8 mouse cellular contexts compared by ENCODE assay signal in the genomic region with DNA sequence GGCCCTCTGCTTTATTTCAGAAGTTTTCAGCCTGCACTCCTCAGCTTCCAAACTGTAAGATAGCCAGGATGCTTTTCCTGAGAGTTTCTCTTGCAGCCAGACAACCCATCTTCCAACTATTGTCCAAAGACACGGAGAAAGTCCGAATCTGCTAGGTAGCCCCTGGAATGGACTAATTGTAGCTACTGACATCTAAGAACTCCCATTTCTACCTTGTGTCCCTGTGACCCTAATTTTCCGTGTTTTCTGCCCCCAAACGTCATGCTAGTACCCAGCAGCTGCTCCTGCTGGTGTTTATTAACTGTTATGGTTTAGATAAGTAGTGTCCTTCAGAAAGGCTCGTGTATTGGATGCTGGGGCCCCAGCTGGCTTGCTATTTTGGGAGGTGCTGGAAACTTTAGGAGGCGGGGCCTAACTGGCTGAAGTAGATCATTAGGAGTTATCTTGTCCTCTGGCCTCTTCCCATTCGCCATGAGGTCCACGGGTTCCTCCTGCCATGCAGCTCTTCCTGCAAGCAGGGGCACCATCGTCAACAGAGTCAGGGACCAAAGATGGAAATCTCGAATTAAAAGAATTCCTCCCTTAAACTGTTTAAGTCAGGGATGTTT. TPM values are rescaled to one million over a fixed set of nuclear protein-coding genes. Genes with fewer than 3 reads are reported as not detected.
A peak's percentile ranks its signal among the peaks of the same experiment; 100 is the strongest.
DNase-seq lines count a peak whose midpoint lies in the region; ATAC-seq and TF ChIP-seq lines count a peak whose summit lies in the region.

No protein-coding gene starts in this region.

- H3K36me3 ChIP-seq in limb, embryonic 10.5 days: peaks cover 10% of the 10 kb centered on the region; the same call in 1 of the 2 replicates
- no peaks in the 10 kb centered on the region for H3K36me3 ChIP-seq in stomach, postnatal 0 days (ENCODE audit: control insufficient read depth, insufficient read depth, low read length)

- no peak overlapping the region for H3K4me3 ChIP-seq in limb, embryonic 10.5 days
- no peak overlapping the region for H3K4me3 ChIP-seq in stomach, postnatal 0 days (ENCODE audit: low read depth, low read length)

- intact Hi-C loops in gastrocnemius, postnatal 14 days (cut with DNase I; ENCODE audit: low total_unique reads): no loop called here
- intact Hi-C loops in gastrocnemius, postnatal 36 days (cut with DNase I): no loop called here

- no peaks in the 10 kb centered on the region for H3K27me3 ChIP-seq in limb, embryonic 10.5 days (ENCODE audit: low read depth, poor library complexity, severe bottlenecking)
- H3K27me3 ChIP-seq in stomach, postnatal 0 days (ENCODE audit: control insufficient read depth, insufficient read depth, low read length): no peaks in the 10 kb centered on the region

- no peak for TF ChIP-seq EP300 in stomach, postnatal 0 days (optimal IDR thresholded peaks at IDR 0.05)

- no peak for TF ChIP-seq CTCF in stomach, postnatal 0 days (IDR thresholded peaks at IDR 0.05; ENCODE audit: low read depth)

- peaks cover 34% of the 10 kb centered on the region for H3K4me1 ChIP-seq in limb, embryonic 10.5 days
- H3K4me1 ChIP-seq in stomach, postnatal 0 days (replicated peaks; ENCODE audit: control insufficient read depth, insufficient read depth): peaks cover 5% of the 10 kb centered on the region; the same call in 1 of the 2 replicates

- no peak for ATAC-seq in stomach, postnatal 0 days (ENCODE audit: low FRiP score, low TSS enrichment)

- no peak overlapping the region for H3K9ac ChIP-seq in stomach, postnatal 0 days (ENCODE audit: low read length)

- H3K27ac ChIP-seq in limb, embryonic 10.5 days: peak overlapping the region; percentile 97
- H3K27ac ChIP-seq in stomach, postnatal 0 days (replicated peaks): peak overlapping the region; percentile 41; the same call in 1 of the 2 replicates

- no peaks in the 10 kb centered on the region for H3K9me3 ChIP-seq in limb, embryonic 10.5 days (replicated peaks)
- H3K9me3 ChIP-seq in stomach, postnatal 0 days (ENCODE audit: control insufficient read depth, low read length): no peaks in the 10 kb centered on the region

- peak; percentile 36 for DNase-seq in gastrocnemius, postnatal 14 days
- DNase-seq in gastrocnemius, postnatal 36 days: no peak
- peak; percentile 62 for DNase-seq in ovary, postnatal 36 days (ENCODE audit: low spot score)
- no peak for DNase-seq in ovary, postnatal 14 days (ENCODE audit: low spot score)
- DNase-seq in limb, embryonic 10.5 days (ENCODE audit: low spot score): no peak
- DNase-seq in stomach, postnatal 0 days (ENCODE audit: low spot score): no peak
- DNase-seq in right cerebral cortex, postnatal 4 days: no peak
- no peak for DNase-seq in kidney, postnatal 36 days

- H3K4me2 ChIP-seq in stomach, postnatal 0 days (replicated peaks; ENCODE audit: low read depth): no peak overlapping the region

- 54% methylated on average over 10 of the region's 10 CpGs for WGBS in limb, embryonic 10.5 days
- WGBS in stomach, postnatal 0 days: 45% methylated on average over 10 of the region's 10 CpGs

RNA-seq across cellular contexts. Expression of gene Mical3, which starts 19.2 kb away (rescaled TPM):
- total RNA-seq in gastrocnemius, postnatal 14 days (2021): 10 to 100 TPM; 45.6 to 53.0 TPM
- total RNA-seq in gastrocnemius, postnatal 36 days (2021): 10 to 100 TPM; 49.6 to 54.7 TPM
- polyA plus RNA-seq in limb, embryonic 10.5 days (2016; fragmentation: Nextera tagmentation; extraction: Ambion mirVana): 8.2 and 9.8 TPM in 2 replicates
- 4.1 and 4.5 TPM in 2 replicates for polyA plus RNA-seq in stomach, postnatal 0 days (2015; fragmentation: Nextera tagmentation; extraction: Ambion mirVana)

Comparison
In these comparisons a context has a peak if more than half of its experiments do, and no peak if none do; other contexts are left out.
1. DNase-seq: peak in gastrocnemius, postnatal 14 days (single experiment) and ovary, postnatal 36 days (single experiment); none in gastrocnemius, postnatal 36 days (0 of 2), ovary, postnatal 14 days (single experiment), limb, embryonic 10.5 days (single experiment), stomach, postnatal 0 days (single experiment), right cerebral cortex, postnatal 4 days (single experiment) and kidney, postnatal 36 days (0 of 2).